Mouse (Mus musculus): Measurements from ENCODE around the gene Pdilt. TPM values are rescaled to one million over a fixed set of nuclear protein-coding genes. Genes with fewer than 3 reads are reported as not detected.

The Pdilt gene
- total and polyA plus RNA-seq, 3 experiments, result 0.12 TPM; not detected in 2

GRCm38 (mm10) chr7:119441938-119442337 is 81.4 kb downstream of the Pdilt start:
- Histone ChIP-seq H3K27ac (ENCODE audit: control insufficient read depth, low read depth, low read length) (no peak overlapping the region; the same call in 1 of the 2 replicates), H3K79me2 (ENCODE audit: control insufficient read depth, insufficient read depth, low read length, poor library complexity) (no peaks in the 10 kb centered on the region), H3K27me3 (ENCODE audit: control insufficient read depth in 1 of 2, insufficient read depth in 2 of 2, low read length in 2 of 2) (no peaks in the 10 kb centered on the region), H3K9ac (ENCODE audit: control insufficient read depth, low read depth, low read length, poor library complexity, severe bottlenecking) (no peak overlapping the region), H3K4me3 (ENCODE audit: control insufficient read depth in 1 of 2, insufficient read depth in 1 of 2, low read depth in 2 of 2, low read length in 2 of 2) (no peak overlapping the region), H3K4me1 (ENCODE audit: control insufficient read depth in 1 of 2, insufficient read depth in 2 of 2, low read length in 2 of 2) (peaks cover 0 to 3% of the 10 kb centered on the region in 2 experiments; a peak in 2 of 4 replicates), H3K36me3 (ENCODE audit: control insufficient read depth in 1 of 2, insufficient read depth in 2 of 2, low read length in 2 of 2) (no peaks in the 10 kb centered on the region), H3K9me3 (replicated peaks; ENCODE audit: insufficient read depth, low read length) (no peaks in the 10 kb centered on the region)
- TF ChIP-seq ELF1 (IDR thresholded peaks at IDR 0.05; ENCODE audit: low read depth, low read length) (no peak), MAX (IDR thresholded peaks at IDR 0.05; ENCODE audit: low read length) (no peak), SIN3A (IDR thresholded peaks at IDR 0.05; ENCODE audit: low read length) (no peak), MXI1 (IDR thresholded peaks at IDR 0.05; ENCODE audit: low read depth, low read length) (no peak), TCF12 (IDR thresholded peaks at IDR 0.05; ENCODE audit: low read depth, low read length) (peak; percentile 67; the same call in 1 of the 2 replicates), NELFE (IDR thresholded peaks at IDR 0.05; ENCODE audit: low read depth, low read length) (no peak), RCOR1 (IDR thresholded peaks at IDR 0.05; ENCODE audit: low read depth, low read length) (0 out of 2 replicates have a peak, but pooled peaks have one; percentile 32), UBTF (IDR thresholded peaks at IDR 0.05; ENCODE audit: borderline replicate concordance, insufficient read depth, low read depth, low read length) (no peak), CHD2 (IDR thresholded peaks at IDR 0.05; ENCODE audit: low read length) (no peak), ZMIZ1 (IDR thresholded peaks at IDR 0.05; ENCODE audit: low read depth, low read length) (no peak), TAL1 (IDR thresholded peaks at IDR 0.05; ENCODE audit: low read length) (peak; percentile 76), EP300 (IDR thresholded peaks at IDR 0.05; ENCODE audit: low read depth in 1 of 2, low read length in 2 of 2) (peak; percentile 70 to 83), JUND (IDR thresholded peaks at IDR 0.05; ENCODE audit: low read depth, low read length) (no peak), USF2 (IDR thresholded peaks at IDR 0.05; ENCODE audit: borderline replicate concordance in 1 of 2, insufficient read depth in 1 of 2, low read depth in 1 of 2, low read length in 2 of 2) (no peak), USF1 (IDR thresholded peaks at IDR 0.05; ENCODE audit: low read depth, low read length) (no peak), BHLHE40 (IDR thresholded peaks at IDR 0.05; ENCODE audit: borderline replicate concordance, low read depth, low read length) (no peak), HCFC1 (IDR thresholded peaks at IDR 0.05; ENCODE audit: low read depth, low read length) (no peak), POLR2AphosphoS5 (IDR thresholded peaks at IDR 0.05; ENCODE audit: borderline replicate concordance, low read depth, low read length) (no peak), MAFK (IDR thresholded peaks at IDR 0.05; ENCODE audit: borderline replicate concordance, low read depth, low read length) (no peak), ZKSCAN1 (IDR thresholded peaks at IDR 0.05; ENCODE audit: low read depth, low read length) (no peak), GABPA (IDR thresholded peaks at IDR 0.05; ENCODE audit: low read depth, low read length) (no peak), MEF2A (IDR thresholded peaks at IDR 0.05; ENCODE audit: extremely low read depth, insufficient replicate concordance, low read depth, low read length, poor library complexity, severe bottlenecking) (no peak), ZC3H11A (IDR thresholded peaks at IDR 0.05; ENCODE audit: low read depth, low read length) (no peak), POLR2AphosphoS2 (IDR thresholded peaks at IDR 0.05; ENCODE audit: low read length) (no peak), GATA1 (IDR thresholded peaks at IDR 0.05; ENCODE audit: low read depth, low read length) (peak; percentile 40; the same call in 1 of the 2 replicates), MYC (IDR thresholded peaks at IDR 0.05; ENCODE audit: low read depth, low read length) (no peak), ZNF384 (IDR thresholded peaks at IDR 0.05; ENCODE audit: low read depth, low read length) (no peak), CTCF (IDR thresholded peaks at IDR 0.05 in 2 of 3, conservative IDR thresholded peaks at IDR 0.05 in 1 of 3; ENCODE audit: control insufficient read depth in 1 of 3, insufficient read depth in 1 of 3, low read depth in 2 of 3, low read length in 3 of 3, poor library complexity in 1 of 3, severe bottlenecking in 1 of 3) (no peak), SMC3 (IDR thresholded peaks at IDR 0.05; ENCODE audit: low read depth, low read length) (no peak), ETS1 (IDR thresholded peaks at IDR 0.05; ENCODE audit: low read depth, low read length) (peak; percentile 37; the same call in 1 of the 2 replicates), TBP (IDR thresholded peaks at IDR 0.05; ENCODE audit: low read depth, low read length) (no peak), POLR2A (IDR thresholded peaks at IDR 0.05; ENCODE audit: control insufficient read depth in 1 of 2, insufficient read depth in 1 of 2, low read depth in 1 of 2, low read length in 2 of 2, poor library complexity in 1 of 2) (no peak)
- peak; percentile 32 for DNase-seq (ENCODE audit: low read depth, low spot score)
